Mouse (Mus musculus): Measurements from ENCODE around the gene Btbd35f25. TPM values are rescaled to one million over a fixed set of nuclear protein-coding genes. Genes with fewer than 3 reads are reported as not detected.
"Not testable (repeated sequence)": the region's sequence is repeated elsewhere in the genome, so short reads cannot be mapped to it uniquely, and the experiment has no call there.

Btbd35f25 gene
- polyA plus RNA-seq (2014; fragmentation: Nextera tagmentation; extraction: Ambion mirVana) = not detected in 2 replicates

DNA sequence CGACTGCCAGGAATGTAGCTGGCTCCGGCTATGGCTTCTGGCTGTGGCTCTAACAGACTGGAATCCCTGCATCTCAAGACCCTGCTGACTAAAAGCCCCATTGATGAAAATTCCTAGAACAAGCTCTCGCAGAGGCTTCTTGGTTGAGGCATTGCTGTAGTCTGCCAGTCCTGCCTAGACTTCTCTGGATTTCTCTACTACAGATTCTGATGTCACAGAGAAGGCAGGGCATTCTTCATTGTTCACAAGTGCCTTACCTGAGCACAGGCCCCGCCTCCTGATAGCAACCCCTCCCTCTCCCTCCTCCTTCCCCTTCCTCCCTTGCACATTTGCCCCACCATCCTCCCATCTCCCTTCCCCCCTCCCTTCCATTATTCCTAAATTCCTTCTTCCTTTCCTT lies at the start of gene Btbd35f25:
Gene Btbd35f25, minus strand, starts transcription at position 101 of the 400 bp plus-strand sequence.
- not testable (repeated sequence) for ATAC-seq; H3K4me1 ChIP-seq (ENCODE audit: control insufficient read depth, insufficient read depth, low read length); H3K4me3 ChIP-seq (ENCODE audit: low read depth, low read length); H3K36me3 ChIP-seq (ENCODE audit: control insufficient read depth, insufficient read depth, low read length); H3K4me2 ChIP-seq (ENCODE audit: low read length); H3K9ac ChIP-seq (ENCODE audit: low read length); H3K27me3 ChIP-seq (replicated peaks; ENCODE audit: control insufficient read depth, insufficient read depth, low read length); H3K27ac ChIP-seq (ENCODE audit: low read depth, low read length); DNase-seq (ENCODE audit: low spot score); H3K9me3 ChIP-seq (replicated peaks; ENCODE audit: control insufficient read depth, low read length)
- WGBS = 83% methylated on average over 3 of the region's 4 CpGs

DNA sequence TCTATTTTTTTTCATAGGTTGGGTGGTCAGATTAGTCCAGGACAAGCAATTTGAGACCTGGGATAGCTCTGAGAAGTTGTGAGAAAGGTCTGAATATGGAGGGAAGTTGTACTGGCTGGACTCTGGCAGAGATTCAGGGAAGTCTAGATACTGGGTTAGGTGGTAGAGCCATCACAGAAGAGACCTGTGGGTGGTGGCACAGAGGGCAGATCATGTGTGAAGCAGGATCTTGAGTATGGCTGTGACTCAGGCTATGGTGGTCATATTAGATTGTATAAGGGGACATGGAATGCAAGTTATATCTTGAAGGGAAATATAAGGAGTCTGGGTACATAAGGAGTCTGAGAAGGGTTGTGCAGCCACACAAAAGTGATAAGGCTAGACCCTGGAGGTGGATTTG lies 49.3 kb upstream of the Btbd35f25 start:
- H3K27ac ChIP-seq (ENCODE audit: low read depth, low read length) = no peak overlapping the region
- H3K4me3 ChIP-seq (ENCODE audit: low read depth, low read length) = no peak overlapping the region
- H3K9ac ChIP-seq (ENCODE audit: low read length) = no peak overlapping the region
- no peaks in the 10 kb centered on the region for H3K36me3 ChIP-seq (ENCODE audit: control insufficient read depth, insufficient read depth, low read length)
- DNase-seq (ENCODE audit: low spot score) (no peak), ATAC-seq (no peak)
- no peaks in the 10 kb centered on the region for H3K27me3 ChIP-seq (replicated peaks; ENCODE audit: control insufficient read depth, insufficient read depth, low read length)
- no peaks in the 10 kb centered on the region for H3K4me1 ChIP-seq (ENCODE audit: control insufficient read depth, insufficient read depth, low read length)
- H3K4me2 ChIP-seq (ENCODE audit: low read length) = no peak overlapping the region
- H3K9me3 ChIP-seq (replicated peaks; ENCODE audit: control insufficient read depth, low read length) = peaks cover 87% of the 10 kb centered on the region

DNA sequence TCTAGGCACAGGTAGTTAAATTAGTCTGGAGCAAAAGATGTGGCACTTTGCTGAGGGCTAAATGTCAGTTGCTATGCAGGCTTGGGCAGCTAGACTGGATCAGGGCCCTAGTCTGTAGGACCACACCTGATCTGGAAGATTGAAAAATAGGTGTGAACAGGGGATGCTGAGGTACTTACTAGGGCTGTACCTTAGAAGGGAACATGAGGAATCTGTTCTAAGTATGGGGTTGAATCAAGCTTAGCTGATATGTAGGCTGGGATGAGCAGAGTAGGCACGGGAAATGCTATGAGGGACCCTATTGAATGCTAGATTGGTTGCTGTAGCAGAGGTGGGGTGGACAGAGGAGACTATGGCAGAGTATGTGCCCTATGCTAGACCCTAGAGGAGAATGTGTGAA lies 47.0 kb upstream of the Btbd35f25 start:
- no peak for ATAC-seq
- WGBS = 84% methylated on average over 1 of the region's 1 CpGs
- Histone ChIP-seq H3K4me2 (ENCODE audit: low read length) (no peak overlapping the region), H3K27ac (ENCODE audit: low read depth, low read length) (no peak overlapping the region), H3K4me3 (ENCODE audit: low read depth, low read length) (no peak overlapping the region), H3K4me1 (ENCODE audit: control insufficient read depth, insufficient read depth, low read length) (no peaks in the 10 kb centered on the region), H3K27me3 (replicated peaks; ENCODE audit: control insufficient read depth, insufficient read depth, low read length) (no peaks in the 10 kb centered on the region), H3K9me3 (replicated peaks; ENCODE audit: control insufficient read depth, low read length) (peaks cover 82% of the 10 kb centered on the region), H3K9ac (ENCODE audit: low read length) (no peak overlapping the region), H3K36me3 (ENCODE audit: control insufficient read depth, insufficient read depth, low read length) (no peaks in the 10 kb centered on the region)
- no peak for DNase-seq (ENCODE audit: low spot score)

DNA sequence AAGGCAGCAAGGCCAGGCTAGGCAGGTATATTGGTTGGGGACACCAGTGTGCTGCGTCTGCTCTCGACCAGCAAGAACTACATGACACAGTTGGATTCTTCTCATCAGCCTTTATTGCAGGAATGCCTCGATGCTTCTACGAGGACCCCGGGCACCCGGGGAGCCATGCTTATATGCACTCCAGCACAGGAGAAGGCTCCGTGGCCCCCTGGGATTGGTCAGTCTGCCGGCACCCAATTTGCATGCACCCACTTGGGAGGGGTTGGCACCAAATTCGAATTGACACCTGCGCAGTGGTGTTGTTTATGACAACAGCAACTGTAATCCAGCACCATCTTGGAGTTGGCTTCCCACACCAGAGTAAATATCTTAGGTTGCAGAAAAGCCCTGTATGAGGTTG lies 28.1 kb upstream of the Btbd35f25 start:
- 88% methylated on average over 10 of the region's 10 CpGs for WGBS

DNA sequence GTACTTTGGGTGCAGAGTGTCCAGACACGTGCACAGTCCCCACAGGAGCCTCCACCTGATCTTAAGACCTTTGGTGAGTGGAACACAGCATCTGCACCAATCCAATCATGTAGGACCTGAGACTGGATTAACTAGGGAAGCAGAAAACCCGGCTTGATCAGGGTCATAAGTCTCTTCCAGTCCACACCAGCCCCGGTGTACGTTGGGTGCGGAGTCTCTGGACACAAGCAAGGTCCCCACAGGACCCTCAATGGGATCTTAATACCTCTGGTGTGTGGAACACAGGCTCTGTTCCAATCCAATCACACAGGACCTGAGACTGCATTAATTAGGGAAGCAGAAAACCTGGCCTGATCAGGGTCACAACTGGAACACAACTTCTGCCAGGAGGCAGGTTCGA lies 20.0 kb upstream of the Btbd35f25 start:
- 76% methylated on average over 6 of the region's 6 CpGs for WGBS
- no peak for ATAC-seq
- H3K9ac ChIP-seq (ENCODE audit: low read length) = no peak overlapping the region
- no peaks in the 10 kb centered on the region for H3K4me1 ChIP-seq (ENCODE audit: control insufficient read depth, insufficient read depth, low read length)
- H3K4me2 ChIP-seq (ENCODE audit: low read length) = no peak overlapping the region
- H3K36me3 ChIP-seq (ENCODE audit: control insufficient read depth, insufficient read depth, low read length) = no peaks in the 10 kb centered on the region
- H3K4me3 ChIP-seq (ENCODE audit: low read depth, low read length) = no peak overlapping the region
- H3K27me3 ChIP-seq (replicated peaks; ENCODE audit: control insufficient read depth, insufficient read depth, low read length) = no peaks in the 10 kb centered on the region
- H3K27ac ChIP-seq (ENCODE audit: low read depth, low read length) = no peak overlapping the region
- no peak for DNase-seq (ENCODE audit: low spot score)
- H3K9me3 ChIP-seq (replicated peaks; ENCODE audit: control insufficient read depth, low read length) = peaks cover 20% of the 10 kb centered on the region

More for the DNA sequence above, 28.1 kb upstream of the Btbd35f25 start:
- H3K4me3 ChIP-seq (ENCODE audit: low read depth, low read length) = no peak overlapping the region
- no peak overlapping the region for H3K9ac ChIP-seq (ENCODE audit: low read length)
- no peak for DNase-seq (ENCODE audit: low spot score)
- no peaks in the 10 kb centered on the region for H3K4me1 ChIP-seq (ENCODE audit: control insufficient read depth, insufficient read depth, low read length)
- H3K27me3 ChIP-seq (replicated peaks; ENCODE audit: control insufficient read depth, insufficient read depth, low read length) = no peaks in the 10 kb centered on the region
- H3K36me3 ChIP-seq (ENCODE audit: control insufficient read depth, insufficient read depth, low read length) = no peaks in the 10 kb centered on the region
- no peak for ATAC-seq
- H3K4me2 ChIP-seq (ENCODE audit: low read length) = no peak overlapping the region
- H3K9me3 ChIP-seq (replicated peaks; ENCODE audit: control insufficient read depth, low read length) = peaks cover 40% of the 10 kb centered on the region
- no peak overlapping the region for H3K27ac ChIP-seq (ENCODE audit: low read depth, low read length)

Other genes with a start within 250 kb of the Btbd35f25 start
- not detected in 2 replicates for gene Gm21883, start 142.9 kb downstream of the Btbd35f25 start, polyA plus RNA-seq (2014; fragmentation: Nextera tagmentation; extraction: Ambion mirVana)
- gene Spin2e, start 98.2 kb downstream of the Btbd35f25 start, polyA plus RNA-seq (2014; fragmentation: Nextera tagmentation; extraction: Ambion mirVana) = not detected in 2 replicates
- gene Gm21637, start 244.9 kb upstream of the Btbd35f25 start, polyA plus RNA-seq (2014; fragmentation: Nextera tagmentation; extraction: Ambion mirVana) = not detected in 2 replicates

All from forebrain, embryonic 14.5 days (tissue).